Mouse (Mus musculus): ENCODE results near the gene Loxl4. TPM values are rescaled to one million over a fixed set of nuclear protein-coding genes. Genes with fewer than 3 reads are reported as not detected.
A peak's percentile ranks its signal among the peaks of the same experiment; 100 is the strongest.

Gene Loxl4
- polyA plus RNA-seq, 1 experiment from 2014 or later, result 0.25 TPM

GRCm38 (mm10) chr19:42653091-42653490 is 40.5 kb upstream of the Loxl4 start:
- Histone ChIP-seq H3K9ac (replicated peaks; ENCODE audit: low read depth, low read length) (no peak overlapping the region), H3K9me3 (ENCODE audit: control insufficient read depth, low read length) (no peaks in the 10 kb centered on the region), H3K4me1 (ENCODE audit: control insufficient read depth, insufficient read depth, low read length) (no peaks in the 10 kb centered on the region), H3K4me3 (ENCODE audit: low read depth, low read length) (no peak overlapping the region), H3K27ac (ENCODE audit: low read depth, low read length) (no peak overlapping the region), H3K36me3 (ENCODE audit: control insufficient read depth, insufficient read depth, low read length) (no peaks in the 10 kb centered on the region), H3K27me3 (ENCODE audit: control insufficient read depth, insufficient read depth, low read length) (no peaks in the 10 kb centered on the region), H3K4me2 (ENCODE audit: low read depth, low read length) (no peak overlapping the region)
- ATAC-seq (ENCODE audit: low read depth), result no peak
- WGBS, result 9% methylated on average over 6 of the region's 6 CpGs

GRCm38 (mm10) chr19:42652425-42652824 is 39.8 kb upstream of the Loxl4 start:
- no peaks in the 10 kb centered on the region for H3K27me3 ChIP-seq (ENCODE audit: control insufficient read depth, insufficient read depth, low read length)
- no peaks in the 10 kb centered on the region for H3K9me3 ChIP-seq (ENCODE audit: control insufficient read depth, low read length)
- no peak for ATAC-seq (ENCODE audit: low read depth)
- no peak overlapping the region for H3K4me2 ChIP-seq (ENCODE audit: low read depth, low read length)
- no peak overlapping the region for H3K27ac ChIP-seq (ENCODE audit: low read depth, low read length)
- H3K9ac ChIP-seq (replicated peaks; ENCODE audit: low read depth, low read length), result no peak overlapping the region
- no peaks in the 10 kb centered on the region for H3K4me1 ChIP-seq (ENCODE audit: control insufficient read depth, insufficient read depth, low read length)
- no peaks in the 10 kb centered on the region for H3K36me3 ChIP-seq (ENCODE audit: control insufficient read depth, insufficient read depth, low read length)
- H3K4me3 ChIP-seq (ENCODE audit: low read depth, low read length), result no peak overlapping the region
- 59% methylated on average over 7 of the region's 7 CpGs for WGBS

GRCm38 (mm10) chr19:42640211-42640610 is 27.6 kb upstream of the Loxl4 start:
- no peaks in the 10 kb centered on the region for H3K27me3 ChIP-seq (ENCODE audit: control insufficient read depth, insufficient read depth, low read length)
- H3K36me3 ChIP-seq (ENCODE audit: control insufficient read depth, insufficient read depth, low read length), result no peaks in the 10 kb centered on the region
- ATAC-seq (ENCODE audit: low read depth), result no peak
- H3K9me3 ChIP-seq (ENCODE audit: control insufficient read depth, low read length), result no peaks in the 10 kb centered on the region
- no peak overlapping the region for H3K27ac ChIP-seq (ENCODE audit: low read depth, low read length)
- 82% methylated on average over 9 of the region's 9 CpGs for WGBS
- no peak overlapping the region for H3K4me3 ChIP-seq (ENCODE audit: low read depth, low read length)
- H3K4me1 ChIP-seq (ENCODE audit: control insufficient read depth, insufficient read depth, low read length), result no peaks in the 10 kb centered on the region
- H3K4me2 ChIP-seq (ENCODE audit: low read depth, low read length), result no peak overlapping the region
- H3K9ac ChIP-seq (replicated peaks; ENCODE audit: low read depth, low read length), result no peak overlapping the region

GRCm38 (mm10) chr19:42639544-42639943 is 26.9 kb upstream of the Loxl4 start:
- H3K36me3 ChIP-seq (ENCODE audit: control insufficient read depth, insufficient read depth, low read length), result no peaks in the 10 kb centered on the region
- no peak overlapping the region for H3K4me3 ChIP-seq (ENCODE audit: low read depth, low read length)
- ATAC-seq (ENCODE audit: low read depth), result no peak
- H3K9me3 ChIP-seq (ENCODE audit: control insufficient read depth, low read length), result no peaks in the 10 kb centered on the region
- H3K27me3 ChIP-seq (ENCODE audit: control insufficient read depth, insufficient read depth, low read length), result no peaks in the 10 kb centered on the region
- H3K9ac ChIP-seq (replicated peaks; ENCODE audit: low read depth, low read length), result no peak overlapping the region
- no peak overlapping the region for H3K4me2 ChIP-seq (ENCODE audit: low read depth, low read length)
- WGBS, result 61% methylated on average over 8 of the region's 8 CpGs
- H3K27ac ChIP-seq (ENCODE audit: low read depth, low read length), result no peak overlapping the region
- H3K4me1 ChIP-seq (ENCODE audit: control insufficient read depth, insufficient read depth, low read length), result no peaks in the 10 kb centered on the region

GRCm38 (mm10) chr19:42638604-42639481 is 26.2 kb upstream of the Loxl4 start:
- Histone ChIP-seq H3K36me3 (ENCODE audit: control insufficient read depth, insufficient read depth, low read length) (no peaks in the 10 kb centered on the region), H3K9me3 (ENCODE audit: control insufficient read depth, low read length) (no peaks in the 10 kb centered on the region), H3K4me3 (ENCODE audit: low read depth, low read length) (no peak overlapping the region), H3K4me2 (ENCODE audit: low read depth, low read length) (no peak overlapping the region), H3K9ac (replicated peaks; ENCODE audit: low read depth, low read length) (no peak overlapping the region), H3K4me1 (ENCODE audit: control insufficient read depth, insufficient read depth, low read length) (no peaks in the 10 kb centered on the region), H3K27me3 (ENCODE audit: control insufficient read depth, insufficient read depth, low read length) (no peaks in the 10 kb centered on the region), H3K27ac (ENCODE audit: low read depth, low read length) (no peak overlapping the region)
- ATAC-seq (ENCODE audit: low read depth), result no peak
- 42% methylated on average over 8 of the region's 8 CpGs for WGBS

GRCm38 (mm10) chr19:42636631-42637030 is 24.0 kb upstream of the Loxl4 start:
- no peaks in the 10 kb centered on the region for H3K36me3 ChIP-seq (ENCODE audit: control insufficient read depth, insufficient read depth, low read length)
- 52% methylated on average over 11 of the region's 11 CpGs for WGBS
- no peak for ATAC-seq (ENCODE audit: low read depth)

GRCm38 (mm10) chr19:42633650-42634049 is 21.0 kb upstream of the Loxl4 start:
- Histone ChIP-seq H3K4me3 (ENCODE audit: low read depth, low read length) (no peak overlapping the region), H3K9me3 (ENCODE audit: control insufficient read depth, low read length) (no peaks in the 10 kb centered on the region), H3K9ac (replicated peaks; ENCODE audit: low read depth, low read length) (no peak overlapping the region), H3K4me2 (ENCODE audit: low read depth, low read length) (no peak overlapping the region), H3K27me3 (ENCODE audit: control insufficient read depth, insufficient read depth, low read length) (no peaks in the 10 kb centered on the region), H3K27ac (ENCODE audit: low read depth, low read length) (no peak overlapping the region), H3K4me1 (ENCODE audit: control insufficient read depth, insufficient read depth, low read length) (peaks cover 6% of the 10 kb centered on the region; the same call in 1 of the 2 replicates), H3K36me3 (ENCODE audit: control insufficient read depth, insufficient read depth, low read length) (no peaks in the 10 kb centered on the region)
- 71% methylated on average over 2 of the region's 2 CpGs for WGBS
- no peak for ATAC-seq (ENCODE audit: low read depth)

More at GRCm38 (mm10) chr19:42636631-42637030, 24.0 kb upstream of the Loxl4 start:
- Histone ChIP-seq H3K9me3 (ENCODE audit: control insufficient read depth, low read length) (no peaks in the 10 kb centered on the region), H3K4me1 (ENCODE audit: control insufficient read depth, insufficient read depth, low read length) (0 out of 2 replicates have a peak, but pooled peaks cover 1% of the 10 kb centered on the region), H3K27ac (ENCODE audit: low read depth, low read length) (no peak overlapping the region), H3K27me3 (ENCODE audit: control insufficient read depth, insufficient read depth, low read length) (no peaks in the 10 kb centered on the region), H3K9ac (replicated peaks; ENCODE audit: low read depth, low read length) (no peak overlapping the region), H3K4me2 (ENCODE audit: low read depth, low read length) (no peak overlapping the region), H3K4me3 (ENCODE audit: low read depth, low read length) (no peak overlapping the region)

GRCm38 (mm10) chr19:42632301-42632700 is 19.7 kb upstream of the Loxl4 start:
- 85% methylated on average over 4 of the region's 4 CpGs for WGBS
- no peak overlapping the region for H3K4me3 ChIP-seq (ENCODE audit: low read depth, low read length)

GRCm38 (mm10) chr19:42631541-42631961 is 18.9 kb upstream of the Loxl4 start:
- Histone ChIP-seq H3K9ac (replicated peaks; ENCODE audit: low read depth, low read length) (peak overlapping the region; percentile 16; the same call in 1 of the 2 replicates), H3K4me2 (ENCODE audit: low read depth, low read length) (peak overlapping the region; percentile 20; the same call in 1 of the 2 replicates), H3K4me3 (ENCODE audit: low read depth, low read length) (no peak overlapping the region), H3K9me3 (ENCODE audit: control insufficient read depth, low read length) (no peaks in the 10 kb centered on the region), H3K36me3 (ENCODE audit: control insufficient read depth, insufficient read depth, low read length) (no peaks in the 10 kb centered on the region), H3K27me3 (ENCODE audit: control insufficient read depth, insufficient read depth, low read length) (no peaks in the 10 kb centered on the region), H3K4me1 (ENCODE audit: control insufficient read depth, insufficient read depth, low read length) (peaks cover 6% of the 10 kb centered on the region; the same call in 1 of the 2 replicates), H3K27ac (ENCODE audit: low read depth, low read length) (no peak overlapping the region)
- ATAC-seq (ENCODE audit: low read depth), result peak; percentile 41; the same call in 1 of the 2 replicates
- 4% methylated on average over 8 of the region's 8 CpGs for WGBS

More at GRCm38 (mm10) chr19:42632301-42632700, 19.7 kb upstream of the Loxl4 start:
- no peak for ATAC-seq (ENCODE audit: low read depth)
- no peak overlapping the region for H3K27ac ChIP-seq (ENCODE audit: low read depth, low read length)
- no peaks in the 10 kb centered on the region for H3K27me3 ChIP-seq (ENCODE audit: control insufficient read depth, insufficient read depth, low read length)
- H3K4me2 ChIP-seq (ENCODE audit: low read depth, low read length), result no peak overlapping the region
- H3K9ac ChIP-seq (replicated peaks; ENCODE audit: low read depth, low read length), result no peak overlapping the region
- H3K9me3 ChIP-seq (ENCODE audit: control insufficient read depth, low read length), result no peaks in the 10 kb centered on the region
- H3K4me1 ChIP-seq (ENCODE audit: control insufficient read depth, insufficient read depth, low read length), result peaks cover 6% of the 10 kb centered on the region; the same call in 1 of the 2 replicates
- H3K36me3 ChIP-seq (ENCODE audit: control insufficient read depth, insufficient read depth, low read length), result no peaks in the 10 kb centered on the region

Data from neural tube, embryonic 14.5 days (tissue).